Mouse (Mus musculus) urinary bladder, postnatal 0 days (tissue): ENCODE measurements around the gene Aadacl2. TPM values are rescaled to one million over a fixed set of nuclear protein-coding genes. Genes with fewer than 3 reads are reported as not detected.

Experiments
- polyA plus RNA-seq: library from polyadenylated mRNA; unstranded; fragments of >200 nt; fragmentation: Nextera tagmentation; extraction: Ambion mirVana; gene quantifications from 2 replicates; pipeline ENCODE4 v1.2.1, GENCODE M21; 2015

Gene Aadacl2
- not detected in 2 replicates for polyA plus RNA-seq

DNA sequence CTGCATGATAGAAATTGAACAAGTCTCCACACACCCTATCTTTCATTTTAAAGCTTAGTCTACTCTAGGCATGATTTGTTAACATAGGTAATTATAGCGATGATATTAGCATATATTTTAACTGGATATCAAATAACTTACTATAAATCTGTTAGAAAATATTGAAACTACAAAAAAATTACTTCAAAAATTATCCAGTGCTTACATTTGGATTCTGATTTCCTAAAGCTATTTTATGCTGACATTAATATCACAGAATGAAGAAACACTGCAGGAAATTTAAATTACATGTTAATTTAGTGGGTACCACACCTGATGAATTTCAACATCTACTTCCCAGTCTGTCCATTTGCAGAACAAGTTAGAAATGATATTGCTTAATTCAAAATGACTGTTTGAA, at the start of gene Aadacl2:
Aadacl2 (plus strand) TSS at position 301 of the 400 bp plus-strand sequence.

DNA sequence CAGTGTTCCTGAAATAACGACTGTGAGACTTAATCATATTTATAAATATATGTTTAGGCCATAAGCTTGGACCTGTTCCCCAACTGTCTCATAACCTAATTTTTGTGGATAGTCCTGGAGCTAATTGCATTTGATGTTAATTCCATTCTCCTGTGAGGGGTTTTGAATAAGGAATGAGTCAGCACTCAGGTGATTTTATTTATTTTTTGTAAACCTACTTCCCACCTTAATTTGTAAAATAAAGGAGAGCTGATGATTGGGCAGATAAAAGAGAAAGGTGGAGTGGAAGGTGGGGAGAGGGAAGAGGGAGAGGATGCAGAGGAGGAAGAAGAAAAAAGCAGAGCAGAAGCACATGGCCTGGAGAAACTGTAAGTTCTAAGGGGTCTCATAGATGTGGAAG, 18.9 kb downstream of the Aadacl2 start, which contains the start of gene Aadac:
Aadac (plus strand) TSS at position 301 of the 400 bp plus-strand sequence.

Other genes starting within 250 kb of the Aadacl2 start
- not detected in 2 replicates for gene Gm8298, start 145.7 kb upstream of the Aadacl2 start, polyA plus RNA-seq
- gene C130079G13Rik, start 81.5 kb upstream of the Aadacl2 start, polyA plus RNA-seq: not detected in 2 replicates
- 0.43 TPM in 1 of 2 replicates, not detected in the other for gene Aadac, start 19.0 kb downstream of the Aadacl2 start, polyA plus RNA-seq
- gene Sucnr1, start 75.1 kb downstream of the Aadacl2 start, polyA plus RNA-seq: 0.07 TPM in 1 of 2 replicates, not detected in the other